In genomic region chr16:28127006-28127405, GRCm38 (mm10) we compare ENCODE assay signal across 23 mouse cellular contexts.
"Had no signal": no experiment of that assay in that cellular context is flagged by ENCODE, and none has a peak within 500 bp of the region (broad histone marks: within the 10 kb centered on the region; RNA-seq: fewer than 3 reads in every experiment).

No protein-coding gene starts in this region.

- H3K4me3 ChIP-seq: heart, adult 2 months; heart, embryonic 13.5 days; heart, embryonic 15.5 days; hindbrain, embryonic 13.5 days; hindbrain, embryonic 15.5 days; kidney, embryonic 15.5 days; limb, embryonic 13.5 days; limb, embryonic 15.5 days; liver, embryonic 12.5 days had no signal

- DNase-seq: gastrocnemius, postnatal 14 days; gastrocnemius, postnatal 36 days; heart, adult 11 months; heart, adult 2 months; heart, postnatal 14 days; heart, postnatal 36 days; kidney, adult 11 months; kidney, adult 2 months; kidney, adult 9 months; kidney, postnatal 14 days; kidney, postnatal 36 days; layer of hippocampus, adult 9-11 months; layer of hippocampus, postnatal 36 days had no signal

- H3K4me1 ChIP-seq: heart, embryonic 13.5 days; heart, embryonic 15.5 days; hindbrain, embryonic 13.5 days; hindbrain, embryonic 15.5 days; kidney, embryonic 15.5 days; limb, embryonic 13.5 days; limb, embryonic 15.5 days; liver, embryonic 12.5 days had no signal

- H3K27ac ChIP-seq: heart, adult 2 months; heart, embryonic 13.5 days; heart, embryonic 15.5 days; hindbrain, embryonic 13.5 days; hindbrain, embryonic 15.5 days; kidney, embryonic 15.5 days; kidney, postnatal 0 days; limb, embryonic 13.5 days; limb, embryonic 15.5 days; liver, embryonic 12.5 days; liver, embryonic 14.5 days had no signal

- H3K27me3 ChIP-seq: heart, embryonic 13.5 days; heart, embryonic 15.5 days; hindbrain, embryonic 13.5 days; hindbrain, embryonic 15.5 days; kidney, embryonic 15.5 days; limb, embryonic 13.5 days; limb, embryonic 15.5 days; liver, embryonic 12.5 days had no signal
